Mouse (Mus musculus) ES-E14 (cell line): ENCODE measurements around the gene Wdr46. TPM values are rescaled to one million over a fixed set of nuclear protein-coding genes. Genes with fewer than 3 reads are reported as not detected.
"Not testable (repeated sequence)": the region's sequence is repeated elsewhere in the genome, so short reads cannot be mapped to it uniquely, and the experiment has no call there.

ENCODE experiments used
- DNase-seq: peaks from one replicate; pipeline ENCODE4 v3.0.0-alpha.2; 2013; ENCODE audit warnings: low read depth, low spot score
- H3K27ac ChIP-seq: 2 replicates; pipeline ENCODE4 v1.5.1; 2012; ENCODE audit warnings: low read depth, mild to moderate bottlenecking, low read length, moderate library complexity, mixed read lengths; ENCODE audit not compliant: poor library complexity, insufficient read depth, severe bottlenecking
- H3K36me3 ChIP-seq: 2 replicates; pipeline ENCODE4 v1.6.1; 2012; ENCODE audit warnings: mild to moderate bottlenecking, low read length, moderate library complexity, mixed read lengths; ENCODE audit not compliant: control insufficient read depth, poor library complexity, insufficient read depth, severe bottlenecking
- H3K4me1 ChIP-seq, 2 experiments: fragments of 150-350 bp in 1 of 2; sonication (generic) in 1 of 2; 2 replicates each; pipeline ENCODE4 v1.6.1; 2012; ENCODE audit warnings: low read length in 2 of 2, mild to moderate bottlenecking in 1 of 2, mixed read lengths in 1 of 2; ENCODE audit not compliant: control insufficient read depth in 2 of 2, insufficient read depth in 2 of 2, poor library complexity in 1 of 2
- H3K4me3 ChIP-seq, 2 experiments: fragments of 150-350 bp in 1 of 2; sonication (generic) in 1 of 2; 2 replicates each; pipeline ENCODE4 v1.5.1; 2012; ENCODE audit warnings: low read length in 2 of 2, low read depth in 1 of 2, mild to moderate bottlenecking in 1 of 2, mixed read lengths in 1 of 2; ENCODE audit not compliant: insufficient read depth in 1 of 2, poor library complexity in 1 of 2, severe bottlenecking in 1 of 2
- H3K9ac ChIP-seq: 2 replicates; pipeline ENCODE4 v1.6.1; 2012; ENCODE audit warnings: low read depth, mild to moderate bottlenecking, low read length, mixed read lengths; ENCODE audit not compliant: poor library complexity, insufficient read depth, severe bottlenecking
- H3K9me3 ChIP-seq: fragments of 150-350 bp; sonication (generic); 2 replicates; pipeline ENCODE4 v1.6.1; 2012; ENCODE audit warnings: low read depth, mild to moderate bottlenecking, low read length; ENCODE audit not compliant: control insufficient read depth, insufficient read depth
- CHD2 ChIP-seq: IDR thresholded peaks from 2 replicates; pipeline ENCODE4 v1.6.1; 2014; ENCODE audit warnings: mild to moderate bottlenecking, low read depth, low read length, inconsistent platforms
- HCFC1 ChIP-seq: IDR thresholded peaks from 2 replicates; pipeline ENCODE4 v1.6.1; 2012; ENCODE audit warnings: low read length, inconsistent platforms, borderline replicate concordance; ENCODE audit not compliant: insufficient read depth
- MAFK ChIP-seq: IDR thresholded peaks from 2 replicates; pipeline ENCODE4 v1.6.1; 2014; ENCODE audit warnings: mild to moderate bottlenecking, low read depth, low read length, inconsistent platforms; ENCODE audit not compliant: insufficient read depth
- ZNF384 ChIP-seq: IDR thresholded peaks from 2 replicates; pipeline ENCODE4 v1.6.1; 2012; ENCODE audit warnings: low read depth, low read length, inconsistent platforms
- in situ Hi-C, 2 experiments: fragments of 600-800 bp; cut with MboI; formaldehyde crosslinking; loops; one replicate each; pipeline ENCODE4 v1.15.1; 2025; ENCODE audit warnings: low sequenced_read_pairs in 2 of 2, inconsistent platforms in 1 of 2; ENCODE audit not compliant: unreplicated experiment in 2 of 2
- total RNA-seq: library from RNA; depleted of rRNA; stranded (reverse); fragments of 300-350 nt; gene quantifications from 2 replicates; pipeline ENCODE4 v1.2.3, GENCODE M21; 2012

The Wdr46 gene
- total RNA-seq, 1 experiment: 78.2 TPM

DNA sequence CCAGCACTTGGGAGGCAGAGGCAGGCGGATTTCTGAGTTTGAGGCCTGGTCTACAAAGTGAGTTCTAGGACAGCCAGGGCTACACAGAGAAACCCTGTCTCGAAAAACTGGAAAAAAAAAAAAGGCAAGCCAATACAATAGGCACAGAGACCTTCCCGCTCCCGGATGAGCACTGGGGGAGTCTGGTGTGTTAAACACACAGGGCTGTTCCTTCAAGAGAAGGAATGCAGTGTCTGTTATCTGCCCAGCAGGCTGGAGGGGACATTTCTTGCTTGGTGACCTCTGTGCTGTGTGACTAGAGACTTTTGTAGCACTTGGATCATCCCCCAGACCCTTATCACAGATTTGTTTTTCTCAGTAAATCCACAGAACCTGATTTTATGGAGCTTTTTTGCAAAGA lies 38.8 kb upstream of the Wdr46 start:
- Histone ChIP-seq H3K9ac (peak overlapping the region; percentile 55; the same call in 1 of the 2 replicates), H3K27ac (peak overlapping the region; percentile 87), H3K4me1 (peaks cover 14 to 30% of the 10 kb centered on the region in 2 experiments), H3K4me3 (no peak overlapping the region), H3K36me3 (no peaks in the 10 kb centered on the region), H3K9me3 (no peaks in the 10 kb centered on the region)
- TF ChIP-seq ZNF384: peak; percentile 88; the same call in 1 of the 2 replicates
- no peak for TF ChIP-seq CHD2
- in situ Hi-C loops: no loop called here
- DNase-seq: no peak

DNA sequence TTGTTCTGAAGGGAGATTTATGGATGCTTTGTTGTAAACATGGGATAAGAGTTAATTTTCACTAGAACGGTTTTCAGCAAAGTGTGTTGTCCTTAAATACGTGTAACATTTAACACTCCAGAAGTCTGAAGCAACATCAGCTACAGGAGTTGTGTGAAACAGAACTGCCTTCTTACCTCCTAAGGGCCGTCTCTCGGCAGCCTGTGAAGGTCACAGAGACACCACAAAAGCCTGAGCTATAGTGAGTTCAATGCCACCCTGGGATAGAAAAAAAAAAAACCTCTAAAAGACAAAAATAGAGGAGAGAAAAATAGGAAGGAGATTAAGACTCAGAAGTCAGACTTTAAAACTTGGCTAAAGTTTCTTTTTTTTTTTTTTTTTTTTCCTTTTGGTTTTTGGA lies 38.4 kb upstream of the Wdr46 start:
- H3K36me3 ChIP-seq: no peaks in the 10 kb centered on the region
- H3K9ac ChIP-seq: peak overlapping the region; percentile 47; the same call in 1 of the 2 replicates
- H3K27ac ChIP-seq: peak overlapping the region; percentile 87
- no peaks in the 10 kb centered on the region for H3K9me3 ChIP-seq
- H3K4me1 ChIP-seq: peaks cover 14 to 31% of the 10 kb centered on the region in 2 experiments
- no peak overlapping the region for H3K4me3 ChIP-seq
- no peak for TF ChIP-seq MAFK
- TF ChIP-seq HCFC1: no peak
- peak; percentile 67 for TF ChIP-seq ZNF384
- no peak for DNase-seq
- in situ Hi-C loops: no loop called here

- peak overlapping the region; percentile 47; the same call in 1 of the 2 replicates for H3K9ac ChIP-seq
- no peaks in the 10 kb centered on the region for H3K36me3 ChIP-seq
- no peak for DNase-seq
- TF ChIP-seq MAFK (no peak), HCFC1 (no peak), ZNF384 (no peak), CHD2 (no peak)
- H3K27ac ChIP-seq: peak overlapping the region; percentile 87
- no peak overlapping the region for H3K4me3 ChIP-seq
- H3K4me1 ChIP-seq: peaks cover 14 to 31% of the 10 kb centered on the region in 2 experiments
- in situ Hi-C loops: no loop called here
- H3K9me3 ChIP-seq: no peaks in the 10 kb centered on the region
Measured at GRCm38 (mm10) chr17:33902491-33902890, 38.0 kb upstream of the Wdr46 start.

DNA sequence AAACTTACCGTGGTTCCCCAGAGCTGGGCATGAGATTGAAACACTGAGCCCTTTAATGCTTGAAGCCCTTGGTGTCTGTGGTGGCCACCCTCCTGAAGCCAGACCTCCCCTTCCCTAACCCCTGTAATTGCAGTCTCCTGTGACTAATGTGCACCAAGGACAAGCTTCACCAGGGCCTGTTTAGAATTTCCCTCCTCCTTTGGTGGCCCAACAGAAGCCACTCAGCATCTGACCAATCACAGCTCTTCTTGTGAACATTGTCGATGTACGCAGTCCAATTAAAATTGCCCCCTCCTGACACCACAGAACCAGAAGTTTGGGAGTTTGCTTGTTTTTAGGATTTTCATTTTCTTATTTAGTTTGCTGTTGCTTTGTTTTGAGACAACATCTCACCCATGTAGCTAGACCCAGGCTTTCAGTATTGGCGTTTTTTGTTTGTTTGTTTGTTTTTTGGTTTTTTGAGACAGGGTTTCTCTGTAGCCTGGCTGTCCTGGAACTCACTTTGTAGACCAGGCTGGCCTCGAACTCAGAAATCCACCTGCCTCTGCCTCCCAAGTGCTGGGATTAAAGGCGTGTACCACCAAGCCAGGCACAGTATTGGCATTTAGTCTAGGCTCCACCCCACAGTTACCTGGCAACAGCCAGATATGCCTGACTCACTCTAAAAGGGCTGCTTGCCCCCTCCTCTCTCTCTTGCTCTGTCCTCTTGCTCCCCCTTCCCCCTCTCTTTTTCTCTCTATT lies 36.4 kb upstream of the Wdr46 start:
- H3K4me1 ChIP-seq: peaks cover 8 to 31% of the 10 kb centered on the region in 2 experiments; a peak in 3 of 4 replicates
- DNase-seq, H3K9me3 ChIP-seq, in situ Hi-C loops, H3K36me3 ChIP-seq: not testable (repeated sequence)
- H3K27ac ChIP-seq: peak overlapping the region; percentile 87
- peak overlapping the region; percentile 65; the same call in 1 of the 2 replicates for H3K9ac ChIP-seq
- peak overlapping the region in 1 of 2 experiments; percentile 24; a peak in 2 of 4 replicates for H3K4me3 ChIP-seq

- peak within 1 kb of the TSS; percentile 38 to 50 for H3K4me3 ChIP-seq
- H3K36me3 ChIP-seq, H3K9me3 ChIP-seq, in situ Hi-C loops, DNase-seq: not testable (repeated sequence)
- H3K9ac ChIP-seq: peak within 1 kb of the TSS; percentile 76
- peak within 1 kb of the TSS; percentile 89 for H3K27ac ChIP-seq
- peaks cover 4 to 31% of the 10 kb centered on the region in 2 experiments; a peak in 3 of 4 replicates for H3K4me1 ChIP-seq
Measured at GRCm38 (mm10) chr17:33904835-33905234, 35.6 kb upstream of the Wdr46 start, which contains the start of gene Platr17. Gene Platr17 (plus strand): TSS chr17:33905135.
